Mouse (Mus musculus) small intestine, adult 2 months (tissue): Measurements from ENCODE around the gene Abcc4.

ENCODE experiments used
- CTCF ChIP-seq: fragments of 200-500 bp; IDR thresholded peaks from 2 replicates; pipeline ENCODE4 v1.5.1; 2012; ENCODE audit warnings: low read depth, mild to moderate bottlenecking, control low read depth, inconsistent platforms, low read length, moderate library complexity, mixed read lengths; ENCODE audit not compliant: insufficient replicate concordance, insufficient read length; ENCODE audit errors: extremely low read depth
- POLR2A ChIP-seq: fragments of 200-500 bp; IDR thresholded peaks from 2 replicates; pipeline ENCODE4 v1.6.1; 2012; ENCODE audit warnings: low read depth, mild to moderate bottlenecking, control low read depth, inconsistent platforms, low read length, moderate library complexity

DNA sequence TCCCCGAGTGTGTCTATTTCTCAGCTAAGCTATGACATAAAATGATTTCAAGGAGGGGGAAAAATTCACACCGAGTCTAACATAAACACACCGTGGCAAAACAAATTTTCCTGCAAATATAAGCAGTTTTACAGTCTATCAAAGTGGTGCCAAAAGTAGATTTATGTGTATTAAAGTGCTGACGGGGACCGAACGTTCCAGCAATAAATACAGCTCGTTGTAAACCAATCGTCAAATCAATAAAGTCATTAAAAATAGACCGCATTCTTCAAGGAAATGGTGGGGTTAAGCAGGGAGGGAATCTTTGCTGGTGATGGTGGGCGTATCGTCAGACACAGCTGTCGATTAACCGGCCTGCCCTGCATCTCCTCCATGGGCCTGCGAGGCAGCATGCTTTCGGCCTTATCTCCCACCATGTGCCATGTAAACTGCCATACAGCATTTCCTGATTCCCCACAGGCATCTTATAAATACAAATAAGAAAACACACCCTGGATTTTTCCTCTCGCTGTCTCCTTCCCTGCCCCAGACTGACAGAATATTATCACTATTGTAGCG lies 137.8 kb downstream of the Abcc4 start:
- no peak for TF ChIP-seq CTCF
- no peak for TF ChIP-seq POLR2A
